Mouse (Mus musculus) R1 (cell line): ENCODE measurements around the gene Aldh3a2.
"Not testable (repeated sequence)": the region's sequence is repeated elsewhere in the genome, so short reads cannot be mapped to it uniquely, and the experiment has no call there.

ENCODE experiments used
- DNase-seq: peaks from one replicate; pipeline ENCODE4 v3.0.0-alpha.2; 2018; ENCODE audit warnings: low read depth, low spot score

Aldh3a2 gene

DNA sequence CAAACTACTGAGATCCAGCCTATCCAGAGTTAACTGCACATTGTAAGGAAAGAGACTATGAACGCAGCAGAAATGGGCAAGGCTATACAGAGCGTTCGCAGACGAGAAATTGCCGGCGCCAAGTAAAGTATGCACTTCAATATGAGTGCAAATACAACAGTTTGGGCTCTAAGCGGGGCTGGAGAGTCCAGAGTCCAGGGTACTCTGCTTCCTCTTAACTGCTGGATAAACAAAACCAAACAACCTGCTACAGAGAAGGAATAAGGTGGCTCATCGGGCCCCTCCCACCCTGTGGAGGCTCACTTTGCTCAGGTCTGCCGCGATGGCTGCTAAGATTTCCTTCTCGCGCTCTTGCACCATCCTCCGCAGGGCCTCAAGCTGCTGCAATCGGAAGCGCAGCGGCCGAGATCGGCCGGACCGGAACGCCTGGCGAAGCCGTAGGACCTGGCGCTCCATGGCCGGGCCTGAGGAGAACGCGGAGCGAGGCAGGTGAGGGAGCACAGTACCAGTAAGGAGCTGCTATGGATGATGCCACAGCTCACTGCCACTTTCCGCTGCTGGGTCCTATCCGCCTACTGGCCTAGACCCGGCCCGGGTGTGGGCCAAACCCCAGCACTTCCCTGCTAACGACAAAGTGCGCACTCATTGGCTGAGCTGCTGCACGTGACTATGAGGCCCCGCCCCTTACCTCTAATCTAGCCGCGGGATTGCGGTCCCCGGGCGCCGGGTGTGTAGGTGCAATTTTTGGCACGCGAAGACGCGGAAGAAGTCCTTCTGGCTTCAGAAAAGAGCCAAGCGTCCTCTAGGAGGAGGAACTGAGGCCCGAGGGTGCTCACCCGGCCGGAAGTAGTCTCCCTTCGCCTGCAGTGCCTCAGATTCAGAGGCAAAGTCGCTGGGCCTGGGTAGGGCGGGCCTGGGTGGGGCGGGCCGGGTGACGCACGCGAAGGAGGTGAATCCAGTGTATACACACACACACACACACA, at the start of gene Aldh3a2:
Gene Aldh3a2 (minus strand): TSS at position 914 of the 983 bp plus-strand sequence.
- peak; percentile 97 for DNase-seq

DNA sequence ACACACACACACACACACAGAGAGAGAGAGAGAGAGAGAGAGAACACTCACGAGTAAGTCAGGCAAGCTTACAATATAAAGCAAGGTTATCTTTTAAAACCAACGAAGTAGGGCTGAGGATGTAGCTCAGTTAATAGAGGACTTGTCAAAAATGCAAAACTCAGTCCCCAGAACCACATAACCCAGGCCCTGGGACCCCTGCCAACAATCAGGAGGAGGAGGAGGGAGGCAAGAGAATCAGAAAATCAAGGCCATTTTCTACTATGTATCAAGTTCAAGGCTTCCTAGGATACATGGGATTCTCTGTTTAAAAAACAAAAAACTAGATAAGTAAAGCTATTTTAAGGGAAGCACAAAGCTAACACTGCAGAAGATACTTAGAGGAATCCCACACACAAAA, 49.6 kb upstream of the Aldh3a2 start:
- DNase-seq, result no peak

DNA sequence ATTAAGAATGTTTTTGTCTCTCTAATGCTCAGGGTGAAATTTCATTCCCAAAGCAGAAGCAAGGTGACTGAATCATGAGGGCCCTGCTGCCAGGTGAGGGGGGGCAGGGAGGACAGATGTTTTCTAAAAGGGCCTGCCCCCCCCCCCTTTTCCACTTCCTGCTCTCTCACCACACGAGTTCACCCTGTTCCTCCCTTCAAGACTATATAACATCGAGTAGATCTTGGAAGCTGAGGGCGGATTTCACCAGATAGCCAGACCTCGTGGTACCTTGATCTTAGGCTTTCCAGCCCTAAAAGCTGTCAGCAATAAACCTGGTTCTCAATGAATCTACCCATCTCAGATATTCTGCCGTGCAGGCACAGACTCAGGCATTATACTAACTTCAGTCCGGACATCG, 43.1 kb upstream of the Aldh3a2 start:
- DNase-seq, result no peak

DNA sequence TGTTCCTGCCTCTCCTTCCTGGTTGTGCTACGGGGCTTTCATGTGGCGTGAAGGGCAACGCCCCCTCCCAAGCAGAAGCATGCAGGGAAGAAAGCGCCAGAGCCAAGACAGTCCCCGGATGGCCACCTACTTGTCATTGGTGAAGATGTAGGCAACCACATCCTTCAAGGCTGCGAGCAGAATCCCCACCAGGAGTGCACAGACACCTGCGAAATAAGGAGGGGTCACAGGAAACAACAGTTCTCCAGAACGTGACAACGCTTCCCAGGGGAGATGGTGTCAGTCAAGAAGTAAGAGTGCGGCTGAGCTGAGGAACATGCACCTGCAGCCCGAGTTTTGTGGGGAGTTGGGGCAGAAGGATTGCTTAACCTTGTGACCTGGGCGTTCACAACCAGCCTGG, 42.6 kb upstream of the Aldh3a2 start:
- no peak for DNase-seq

DNA sequence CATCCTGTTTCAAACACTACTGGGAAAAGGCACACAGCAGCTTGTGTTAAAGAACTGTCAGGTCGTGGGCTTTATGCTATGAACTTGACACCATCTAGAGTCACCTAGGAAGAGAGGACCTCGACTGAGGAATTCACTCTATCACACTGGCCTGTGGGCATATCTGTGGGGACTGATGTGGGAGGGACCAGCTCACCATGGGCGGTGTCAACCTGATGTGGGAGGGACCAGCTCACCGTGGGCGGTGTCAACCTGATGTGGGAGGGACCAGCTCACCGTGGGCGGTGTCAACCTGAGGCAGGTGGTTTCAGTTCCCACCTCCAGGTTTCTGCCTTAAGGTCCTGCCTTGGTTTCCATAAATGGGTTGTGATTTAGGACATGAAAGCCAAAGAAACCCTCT, 40.5 kb upstream of the Aldh3a2 start:
- DNase-seq, result peak; percentile 48

DNA sequence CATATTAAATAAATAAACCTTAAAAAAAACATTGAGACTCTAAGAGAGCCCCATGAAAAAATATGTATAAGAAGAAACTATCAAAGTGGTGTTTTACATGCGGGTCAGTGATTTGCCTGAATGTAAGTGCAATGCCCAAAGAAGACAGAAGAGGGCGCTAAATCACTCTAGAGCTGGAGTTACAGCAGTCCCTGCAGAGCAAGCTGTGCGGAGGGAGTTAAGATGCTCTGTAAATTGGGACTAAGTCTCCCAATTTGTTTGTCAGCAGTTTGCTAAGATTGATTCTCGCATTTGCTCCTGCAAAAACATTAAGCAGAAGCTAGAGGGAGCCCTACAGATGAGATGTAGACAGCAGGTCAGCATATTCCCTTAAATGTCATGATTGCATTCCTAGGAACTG, 38.1 kb upstream of the Aldh3a2 start:
- DNase-seq, result peak; percentile 64

DNA sequence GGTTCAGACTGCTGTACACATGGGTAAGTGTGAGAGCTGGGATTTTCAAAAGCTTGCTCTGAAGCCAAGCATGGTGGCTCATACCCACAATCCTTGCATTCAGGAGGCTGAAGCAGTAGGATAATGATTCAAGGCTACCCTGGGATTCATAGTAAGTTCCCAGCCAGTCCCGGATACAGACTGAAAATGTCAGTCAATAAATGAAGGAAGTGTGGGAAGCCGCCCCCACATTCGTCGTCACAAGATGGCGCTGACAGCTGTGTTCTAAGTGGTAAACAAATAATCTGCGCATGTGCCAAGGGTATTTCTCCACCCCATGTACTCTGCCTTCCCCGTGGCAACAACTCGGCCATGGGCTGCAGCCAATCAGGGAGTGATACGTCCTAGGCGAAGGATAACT, 37.3 kb upstream of the Aldh3a2 start:
- DNase-seq, result not testable (repeated sequence)

DNA sequence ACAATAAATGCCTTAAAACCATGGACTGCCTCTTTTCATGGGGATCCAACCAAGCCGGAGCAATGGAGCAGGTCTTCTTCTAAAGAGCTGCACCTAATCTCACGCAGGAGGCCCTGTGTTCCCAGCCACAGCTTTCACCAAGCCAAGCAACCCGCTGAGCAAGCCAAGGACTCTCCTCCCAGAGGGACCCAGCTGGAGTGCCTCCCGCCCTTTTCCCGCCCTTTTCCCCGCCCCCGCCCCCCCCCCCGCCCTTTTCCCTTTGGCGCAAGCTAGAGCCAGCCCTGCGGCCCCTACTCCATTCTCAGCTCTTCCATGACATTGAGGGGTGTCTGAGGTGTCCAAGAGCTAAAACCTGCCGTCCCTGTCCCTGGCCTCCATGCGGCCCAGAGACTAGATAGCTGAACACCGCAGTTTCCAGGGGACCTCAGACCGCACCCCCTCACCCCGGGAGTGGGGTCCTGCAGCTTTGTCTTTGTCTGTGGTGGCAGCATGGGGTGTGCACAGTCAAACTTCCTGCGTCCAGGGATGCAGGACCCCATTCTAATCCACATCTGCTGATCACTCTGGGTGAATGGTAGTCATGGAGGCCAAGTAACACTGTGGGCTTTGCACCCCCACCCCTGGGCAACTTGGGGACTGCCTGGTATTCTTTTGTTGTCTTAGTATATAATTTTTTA, 33.6 kb upstream of the Aldh3a2 start:
- DNase-seq, result peak; percentile 51

DNA sequence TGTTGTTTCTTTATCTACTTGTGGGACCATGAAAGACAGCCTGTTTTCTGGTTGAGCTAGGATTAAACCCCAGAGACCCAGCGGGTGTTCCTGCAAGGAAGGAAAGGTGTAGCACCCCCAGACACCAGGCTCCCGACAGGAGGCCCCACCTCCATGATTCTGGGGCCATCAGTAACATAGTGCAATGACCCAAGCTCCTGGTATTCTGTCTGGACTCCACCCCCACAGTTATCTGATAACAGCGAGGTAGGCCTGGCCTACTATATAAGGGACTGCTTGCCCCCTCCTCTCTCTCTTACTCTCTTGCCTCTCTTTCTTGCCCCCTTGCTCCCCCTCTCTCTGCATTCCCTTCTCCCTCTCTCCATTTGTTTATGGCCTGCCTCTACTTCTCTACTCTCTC, 32.9 kb upstream of the Aldh3a2 start:
- DNase-seq, result no peak

DNA sequence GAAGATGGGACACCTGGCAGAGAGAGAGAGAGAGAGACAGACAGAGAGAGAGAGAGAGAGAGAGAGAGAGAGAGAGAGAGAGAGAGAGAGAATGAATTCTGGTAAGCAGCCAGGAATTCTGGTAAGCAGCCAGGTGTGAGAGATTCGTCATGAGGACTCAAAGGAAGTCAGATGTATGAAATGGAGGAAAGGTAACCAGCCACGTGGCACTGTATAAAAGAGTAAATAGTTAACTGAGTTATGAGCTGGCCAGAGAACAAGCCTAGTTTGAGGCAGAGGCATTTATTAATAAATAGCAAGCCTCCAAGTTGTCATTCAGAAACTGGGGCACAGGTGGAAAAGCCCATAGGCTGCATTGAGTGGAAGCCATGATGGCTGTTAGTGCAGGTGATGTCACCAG, 30.6 kb upstream of the Aldh3a2 start:
- DNase-seq, result no peak

DNA sequence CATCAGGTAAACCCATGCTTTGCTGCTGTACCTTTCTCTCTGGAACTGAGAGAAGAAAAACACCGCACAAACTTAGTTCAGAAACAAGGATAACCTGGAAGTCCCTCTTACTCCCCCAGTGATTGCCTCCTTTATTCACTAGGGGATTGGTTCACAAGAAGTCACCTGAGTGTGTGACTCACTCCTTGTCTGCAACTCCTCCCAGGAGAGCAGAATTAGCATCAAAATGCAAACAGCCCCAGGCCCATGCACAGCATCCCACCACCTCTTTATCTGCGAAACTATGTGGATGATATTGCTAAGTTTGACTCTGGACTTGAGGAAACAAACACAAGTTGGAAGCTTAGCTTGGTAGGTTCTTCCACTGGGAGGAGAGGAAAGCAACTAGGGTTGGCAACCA, 30.1 kb upstream of the Aldh3a2 start:
- peak; percentile 91 for DNase-seq

DNA sequence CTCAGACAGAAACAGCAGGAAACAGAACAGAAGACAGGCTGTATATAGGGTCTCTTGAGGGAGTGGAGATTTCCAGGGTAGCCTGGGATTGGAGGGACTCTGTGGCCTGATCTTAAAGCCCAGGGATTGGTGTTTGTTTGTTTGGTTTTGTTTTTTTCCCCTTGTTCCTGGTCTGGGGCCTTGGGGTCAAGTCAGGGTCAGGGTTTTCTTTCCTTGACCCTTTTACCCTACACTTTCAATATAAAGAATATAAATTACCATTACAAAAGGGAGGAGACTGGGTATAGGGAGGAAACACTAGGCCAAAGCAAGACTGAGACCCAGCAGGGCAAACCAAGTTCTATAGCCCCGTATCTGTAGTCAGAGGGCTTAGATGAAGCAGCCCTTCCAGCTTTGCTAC, 29.3 kb upstream of the Aldh3a2 start:
- peak; percentile 95 for DNase-seq

DNA sequence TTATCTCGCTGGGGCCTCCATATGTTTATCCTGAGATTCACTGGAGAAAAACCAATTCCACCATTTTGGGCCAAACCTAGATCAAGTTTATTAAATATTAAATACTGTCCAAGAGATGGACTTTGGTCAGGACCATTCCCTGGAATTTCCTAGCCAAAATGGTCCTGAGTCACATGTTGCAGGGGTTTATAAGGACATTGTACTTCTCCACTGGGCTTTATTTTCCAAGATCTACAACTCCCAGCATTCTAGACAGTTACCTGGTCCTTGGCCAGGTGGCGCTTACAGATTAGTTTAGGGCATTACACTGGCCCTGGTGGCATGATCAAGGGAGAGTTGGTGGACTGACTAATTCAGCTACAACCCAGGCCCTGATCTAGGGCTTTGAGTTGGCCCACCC, 28.3 kb upstream of the Aldh3a2 start:
- DNase-seq, result no peak

DNA sequence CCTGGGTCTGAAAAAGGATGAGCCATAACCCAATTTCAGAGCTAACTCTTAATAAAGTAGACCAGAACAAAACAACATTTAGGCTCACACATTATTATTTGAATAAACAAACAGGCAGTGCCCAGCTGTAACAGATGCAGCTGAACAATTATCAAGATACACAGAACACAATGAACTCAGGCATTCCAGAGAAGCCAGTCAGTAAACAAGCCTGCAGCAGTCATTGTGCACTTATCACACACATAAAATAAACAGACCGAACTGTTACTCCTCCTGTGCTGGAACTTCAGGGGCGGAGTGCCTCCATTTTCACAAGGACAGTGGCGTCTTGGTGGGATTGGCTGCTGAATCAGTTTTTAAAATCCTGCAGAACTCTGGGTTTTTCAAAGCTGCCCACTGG, 27.2 kb upstream of the Aldh3a2 start:
- peak; percentile 20 for DNase-seq

DNA sequence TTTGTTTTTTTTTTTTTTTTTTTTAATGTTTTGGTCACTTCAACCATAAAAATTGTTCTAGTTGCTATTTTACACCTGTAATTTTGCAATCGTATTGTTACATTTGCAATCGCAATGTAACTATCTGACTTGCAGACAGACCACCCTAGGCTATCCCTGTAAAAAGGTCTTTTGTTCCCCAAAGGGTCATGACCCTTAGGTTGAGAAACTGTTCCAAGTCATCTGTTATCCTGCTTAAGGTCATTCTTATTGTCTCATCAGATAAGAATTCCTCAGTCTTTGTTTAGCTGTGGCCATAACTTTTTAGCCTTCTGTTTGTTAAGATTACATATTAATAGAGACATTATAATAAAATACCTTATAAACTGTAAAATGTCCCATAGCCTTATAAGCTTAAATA, 26.0 kb upstream of the Aldh3a2 start:
- peak; percentile 81 for DNase-seq

DNA sequence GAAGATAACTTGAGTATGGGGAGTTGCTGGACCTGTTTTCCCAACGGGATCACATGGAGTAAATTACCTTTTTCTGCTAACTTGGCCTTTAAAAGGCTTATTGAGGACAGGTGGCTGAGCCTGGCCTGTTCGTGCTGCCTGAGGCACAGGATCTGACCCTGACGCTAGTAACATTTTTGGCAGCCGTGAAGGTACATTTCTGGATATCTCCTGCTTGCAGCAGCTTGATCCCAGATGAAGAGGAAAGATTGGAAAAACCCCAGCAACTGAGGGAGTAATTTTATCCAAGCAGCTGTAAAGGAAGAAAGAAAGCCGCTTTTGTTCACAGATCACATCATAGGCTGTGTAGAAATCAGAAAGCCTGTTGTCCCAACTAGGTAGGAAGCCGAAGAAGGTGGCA, 17.1 kb upstream of the Aldh3a2 start:
- DNase-seq, result no peak

DNA sequence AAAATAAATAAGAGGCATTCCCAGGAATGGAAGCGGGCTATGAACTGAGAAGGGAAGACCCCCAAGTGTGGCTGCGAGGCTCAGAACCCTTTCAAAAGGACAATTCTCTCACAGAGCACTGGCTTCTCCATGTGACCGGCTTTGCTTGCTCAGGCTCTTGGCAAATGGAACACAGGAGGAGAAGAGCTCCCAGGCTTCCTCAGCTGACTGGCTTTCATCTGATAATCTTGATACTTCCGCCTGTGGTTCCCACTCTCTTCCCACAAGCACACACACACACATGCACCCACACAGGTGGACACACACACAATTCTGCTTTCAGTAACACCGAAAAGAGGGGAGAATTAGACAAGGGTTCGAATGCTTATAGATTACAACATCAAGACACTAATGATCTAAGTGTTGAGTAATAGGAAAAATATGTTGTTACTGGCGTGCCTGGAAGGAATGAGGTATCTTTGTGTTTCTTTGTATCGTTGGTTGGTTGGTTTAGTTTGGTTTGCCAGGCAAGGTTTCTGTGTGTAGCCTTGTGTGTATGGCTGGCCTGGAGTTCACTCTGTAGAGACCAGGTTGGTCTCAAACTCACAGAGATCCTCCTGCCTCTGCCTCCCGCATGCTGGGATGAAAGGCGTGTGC, 16.3 kb upstream of the Aldh3a2 start:
- DNase-seq, result no peak

DNA sequence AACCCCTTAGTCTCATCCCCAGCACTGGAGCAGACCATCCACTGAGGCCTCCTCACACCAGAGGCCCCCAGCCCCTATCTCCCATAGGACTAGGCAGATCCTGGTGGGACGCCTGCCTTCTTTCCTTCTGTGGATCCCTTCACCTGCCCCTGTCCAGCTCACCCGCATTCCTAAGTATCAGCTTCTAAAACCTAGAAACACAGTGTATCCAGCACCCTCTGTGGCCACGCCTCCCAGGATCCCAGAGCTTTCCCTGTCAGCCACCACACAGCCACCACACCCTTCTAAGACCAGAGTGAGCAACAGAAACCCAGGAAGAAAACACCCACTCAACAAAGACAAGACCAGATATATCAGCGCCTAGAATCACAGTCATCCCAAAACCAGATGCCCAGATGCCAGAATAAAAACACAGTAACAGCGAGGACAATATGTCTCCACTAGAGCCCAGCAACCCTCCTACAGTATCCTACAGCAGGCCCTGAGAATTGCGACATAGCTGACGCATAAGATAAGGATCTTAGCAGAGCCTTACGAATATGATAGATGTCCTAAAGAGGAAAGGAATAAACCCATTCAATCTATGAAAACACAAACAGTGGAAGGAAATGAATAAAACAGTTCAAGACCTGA, 11.3 kb upstream of the Aldh3a2 start:
- no peak for DNase-seq

DNA sequence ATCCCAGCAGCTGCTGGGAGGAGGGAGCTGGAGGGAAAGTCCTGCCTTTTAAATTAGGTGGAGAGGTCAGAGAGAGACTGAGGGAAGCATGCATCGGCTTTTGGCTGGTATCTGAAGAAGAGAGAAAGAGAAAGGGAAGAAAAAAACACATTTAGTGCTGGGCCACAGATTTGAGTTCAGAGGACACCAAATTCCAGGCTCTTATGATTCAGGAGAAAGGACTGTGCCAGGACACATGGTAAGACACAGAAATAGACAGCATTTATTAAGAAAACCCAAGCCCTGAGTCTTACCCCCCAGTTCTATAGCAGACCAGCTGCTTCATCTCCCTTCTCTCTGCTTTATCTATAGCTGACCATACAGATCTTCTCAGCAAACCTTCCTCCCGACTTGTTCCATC, 10.7 kb upstream of the Aldh3a2 start:
- no peak for DNase-seq

DNA sequence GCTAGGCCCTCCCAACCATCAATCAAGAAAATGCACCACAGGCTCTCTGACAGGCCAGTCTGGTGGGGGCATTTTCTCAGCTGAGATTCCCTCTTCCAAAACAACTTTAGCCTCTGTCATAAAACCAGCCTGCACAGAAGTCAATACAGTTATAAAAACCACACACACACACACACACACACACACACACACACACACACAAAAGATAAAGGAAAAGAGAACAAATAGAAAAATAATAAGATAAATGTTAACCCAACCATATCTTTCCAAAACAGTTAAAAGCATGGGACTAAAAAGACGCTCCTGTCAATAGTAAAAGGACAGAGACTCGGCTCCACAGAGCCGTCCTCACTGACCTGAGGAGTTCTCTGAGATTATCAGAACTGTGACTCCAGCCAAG, 9.2 kb upstream of the Aldh3a2 start:
- DNase-seq, result no peak

DNA sequence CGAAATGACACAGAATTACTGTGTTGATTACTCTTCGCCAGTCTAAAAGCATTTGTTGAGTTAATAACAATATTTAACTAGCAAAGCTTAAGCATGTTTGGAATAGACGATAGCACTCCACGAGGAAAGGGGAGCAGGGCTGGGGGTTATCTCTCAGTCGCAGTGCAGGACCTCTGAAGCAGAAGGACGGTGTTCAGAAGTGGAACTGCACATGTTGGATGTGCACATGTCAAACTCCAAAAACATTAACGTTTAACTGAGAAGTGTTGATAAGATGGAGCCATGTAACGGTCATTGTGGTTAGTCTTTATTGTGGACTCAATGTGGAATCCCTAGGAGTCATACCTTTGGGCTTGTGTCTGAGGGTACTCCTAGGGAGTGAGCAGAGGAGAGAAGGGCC, 7.8 kb upstream of the Aldh3a2 start:
- DNase-seq, result no peak

DNA sequence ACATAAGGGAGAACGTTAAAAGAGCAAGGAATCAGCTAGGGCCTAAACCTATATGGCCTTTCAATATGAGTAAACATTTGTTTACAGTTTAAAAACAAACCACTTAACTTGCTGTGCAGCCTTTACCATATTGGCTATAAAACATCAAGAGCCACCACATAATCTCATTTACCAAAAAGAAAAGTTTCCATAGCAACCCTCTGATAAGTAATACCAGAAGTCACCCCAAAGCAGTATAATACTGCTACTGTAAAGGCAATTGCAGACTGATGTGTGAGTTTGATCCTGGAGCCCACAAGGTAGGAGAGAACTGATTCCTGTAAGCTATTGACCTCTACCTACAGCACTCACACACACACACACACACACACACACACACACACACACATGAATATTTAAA, 7.2 kb upstream of the Aldh3a2 start:
- DNase-seq, result no peak
